ENCODE assay signal across 9 mouse cellular contexts in the genomic region with DNA sequence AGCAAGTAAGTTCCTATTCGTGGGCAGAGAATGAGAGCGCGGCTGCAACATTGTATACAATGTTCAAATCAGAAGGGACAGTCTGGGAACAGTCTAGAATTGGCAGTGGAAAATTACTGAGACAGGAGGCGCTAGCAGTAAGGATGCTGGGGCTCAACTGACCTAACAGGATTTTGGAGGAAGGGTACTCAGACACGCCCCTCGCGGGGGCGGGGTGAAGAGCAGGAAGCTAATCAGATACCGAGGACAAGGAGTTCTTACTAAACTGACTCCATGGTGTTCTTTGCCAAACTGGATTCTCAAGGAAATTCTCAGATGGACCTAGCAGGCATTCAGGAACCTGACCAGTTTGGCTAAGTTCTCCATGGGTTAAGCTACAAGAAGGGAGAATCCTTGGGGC. TPM values are rescaled to one million over a fixed set of nuclear protein-coding genes. Genes with fewer than 3 reads are reported as not detected.
DNase-seq lines count a peak whose midpoint lies in the region; TF ChIP-seq lines count a peak whose summit lies in the region.
"Had no signal": no experiment of that assay in that cellular context is flagged by ENCODE, and none has a peak within 500 bp of the region (broad histone marks: within the 10 kb centered on the region; RNA-seq: fewer than 3 reads in every experiment).

No protein-coding gene starts in this region.

- no peaks in the 10 kb centered on the region for H3K9me3 ChIP-seq in ES-E14 (ENCODE audit: control insufficient read depth, insufficient read depth, low read depth, low read length)

- in situ Hi-C loops in ES-E14 (cut with MboI; ENCODE audit: low sequenced_read_pairs in 2 of 2, unreplicated experiment in 2 of 2): loop anchor here in 1 of 2 experiments (10.0 kb wide), 1 partner anchor 50 kb away; no protein-coding TSS in a partner anchor

- H3K27ac ChIP-seq in ES-E14 (ENCODE audit: insufficient read depth, low read depth, low read length, poor library complexity, severe bottlenecking): peak overlapping the region; percentile 82; the same call in 1 of the 2 replicates
- H3K27ac ChIP-seq: liver, embryonic 14.5 days had no signal

- peaks cover 4 to 13% of the 10 kb centered on the region in 2 experiments; a peak in 3 of 4 replicates for H3K4me1 ChIP-seq in ES-E14 (ENCODE audit: control insufficient read depth in 2 of 2, insufficient read depth in 2 of 2, low read length in 2 of 2, poor library complexity in 1 of 2)

- H3K4me3 ChIP-seq in ES-E14 (ENCODE audit: insufficient read depth in 1 of 2, low read depth in 1 of 2, low read length in 2 of 2, poor library complexity in 1 of 2, severe bottlenecking in 1 of 2): peak overlapping the region; percentile 26 to 37; a peak in 3 of 4 replicates

- peak; percentile 94 for DNase-seq in heart, adult 11 months
- no peak for DNase-seq in heart, adult 9 months (ENCODE audit: low spot score in 2 of 2)
- peak; percentile 87 for DNase-seq in ES-E14 (ENCODE audit: low read depth, low spot score)
- peak; percentile 13 for DNase-seq in kidney, adult 18-20 months
- DNase-seq in lung, postnatal 14 days: peak; percentile 30
- DNase-seq in yolk sac, embryonic 10.5 days (ENCODE audit: low spot score): no peak
- no peak for DNase-seq in spleen, adult 18-20 months
- DNase-seq in cerebellum, adult 9-11 months: no peak

- H3K36me3 ChIP-seq in ES-E14 (ENCODE audit: control insufficient read depth, insufficient read depth, low read length, poor library complexity, severe bottlenecking): no peaks in the 10 kb centered on the region

- H3K9ac ChIP-seq in ES-E14 (ENCODE audit: insufficient read depth, low read depth, low read length, poor library complexity, severe bottlenecking): peak overlapping the region; percentile 55; the same call in 1 of the 2 replicates
- H3K9ac ChIP-seq: liver, embryonic 14.5 days had no signal

TF ChIP-seq in ES-E14, 5 proteins besides CTCF, POLR2A, EP300 and RAD21:
- TF ChIP-seq ZC3H11A (IDR thresholded peaks at IDR 0.05; ENCODE audit: borderline replicate concordance, low read depth, low read length) (no peak), HCFC1 (IDR thresholded peaks at IDR 0.05; ENCODE audit: borderline replicate concordance, insufficient read depth, low read length) (no peak), CHD2 (IDR thresholded peaks at IDR 0.05; ENCODE audit: low read depth, low read length) (no peak), MAFK (IDR thresholded peaks at IDR 0.05; ENCODE audit: insufficient read depth, low read depth, low read length) (no peak), ZNF384 (IDR thresholded peaks at IDR 0.05; ENCODE audit: low read depth, low read length) (no peak)
TF ChIP-seq in ES-E14: peak in this region for 0.

RNA-seq across cellular contexts. Expression of gene Akr1b8, which starts 9.0 kb away (rescaled TPM):
- total RNA-seq in ES-E14 (2012; rRNA removed): 12.3 and 25.1 TPM in 2 replicates

RNA-seq across cellular contexts. Expression of gene Akr1b3, which starts 27.7 kb away (rescaled TPM):
- 321 and 431 TPM in 2 replicates for total RNA-seq in ES-E14 (2012; rRNA removed)

RNA-seq across cellular contexts. Expression of gene Akr1b10, which starts 39.1 kb away (rescaled TPM):
- total RNA-seq in ES-E14 (2012; rRNA removed): 16.2 and 22.1 TPM in 2 replicates

Comparison
In these comparisons a context has a peak if more than half of its experiments do, and no peak if none do; other contexts are left out.
1. DNase-seq: peak in heart, adult 11 months (single experiment), ES-E14 (single experiment), kidney, adult 18-20 months (single experiment) and lung, postnatal 14 days (single experiment); none in heart, adult 9 months (0 of 2), yolk sac, embryonic 10.5 days (single experiment), spleen, adult 18-20 months (0 of 2) and cerebellum, adult 9-11 months (single experiment).